Mouse (Mus musculus) embryonic fibroblast, embryonic 13.5 days (primary cell): ENCODE results near the gene Tagap.
"Not testable (repeated sequence)": the region's sequence is repeated elsewhere in the genome, so short reads cannot be mapped to it uniquely, and the experiment has no call there.

Experiments
- CTCF ChIP-seq: IDR thresholded peaks from 2 replicates; pipeline ENCODE4 v1.5.1; 2011; ENCODE audit warnings: mild to moderate bottlenecking, control low read depth, low read length, moderate library complexity, borderline replicate concordance; ENCODE audit not compliant: insufficient read depth
- POLR2A ChIP-seq: IDR thresholded peaks from 2 replicates; pipeline ENCODE4 v1.6.1; 2011; ENCODE audit warnings: low read depth, mild to moderate bottlenecking, control low read depth, low read length, moderate library complexity

DNA sequence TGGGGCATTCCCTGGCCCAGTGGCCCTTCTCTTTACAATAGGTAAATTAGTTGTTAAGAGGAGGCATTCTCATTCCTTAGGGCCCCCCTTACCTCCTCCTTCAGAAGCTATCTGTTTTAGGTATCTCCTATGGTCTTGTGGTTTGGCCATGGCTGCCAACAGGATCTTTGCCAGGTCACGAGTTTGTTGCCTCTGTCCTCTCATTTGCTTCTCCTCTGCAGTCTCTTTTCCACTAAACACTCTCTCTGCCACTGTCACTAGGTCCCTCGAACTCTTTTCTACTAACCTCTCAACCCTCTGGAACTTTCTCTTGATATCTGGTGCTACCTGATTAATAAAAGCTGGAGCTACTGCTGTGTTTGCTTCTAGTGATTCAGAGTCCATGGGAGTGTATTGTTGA is 38.6 kb downstream of the Tagap start:
- TF ChIP-seq POLR2A, CTCF: not testable (repeated sequence)
